Mouse (Mus musculus) ES-Bruce4 (cell line): ENCODE results near the gene Gm11020. TPM values are rescaled to one million over a fixed set of nuclear protein-coding genes. Genes with fewer than 3 reads are reported as not detected.

Source experiments
- H3K27ac ChIP-seq: 2 replicates; pipeline ENCODE4 v1.5.1; 2012; ENCODE audit warnings: low read length, inconsistent platforms; ENCODE audit not compliant: insufficient read depth
- H3K27me3 ChIP-seq: 2 replicates; pipeline ENCODE4 v1.6.1; 2012; ENCODE audit warnings: mild to moderate bottlenecking, low read length, inconsistent platforms; ENCODE audit not compliant: control insufficient read depth, poor library complexity, insufficient read depth, severe bottlenecking
- H3K36me3 ChIP-seq: 2 replicates; pipeline ENCODE4 v1.6.1; 2012; ENCODE audit warnings: inconsistent platforms, mild to moderate bottlenecking, low read length, moderate library complexity; ENCODE audit not compliant: control insufficient read depth, poor library complexity, insufficient read depth, severe bottlenecking
- H3K4me1 ChIP-seq: one replicate; pipeline ENCODE4 v1.8.1; 2011; ENCODE audit warnings: low read length; ENCODE audit not compliant: control insufficient read depth, insufficient read depth
- H3K4me3 ChIP-seq: 2 replicates; pipeline ENCODE4 v1.5.1; 2011; ENCODE audit warnings: low read depth, mild to moderate bottlenecking, low read length
- H3K9ac ChIP-seq: 2 replicates; pipeline ENCODE4 v1.6.1; 2012; ENCODE audit warnings: low read depth, mild to moderate bottlenecking, inconsistent platforms; ENCODE audit not compliant: poor library complexity, severe bottlenecking
- H3K9me3 ChIP-seq: replicated peaks from 2 replicates; pipeline ENCODE4 v1.6.1; 2012; ENCODE audit warnings: mild to moderate bottlenecking, low read length, inconsistent platforms; ENCODE audit not compliant: control insufficient read depth, poor library complexity, insufficient read depth, severe bottlenecking
- CTCF ChIP-seq: IDR thresholded peaks from one replicate; pipeline ENCODE4 v1.8.1; 2011; ENCODE audit warnings: low read depth, low read length
- EP300 ChIP-seq: IDR thresholded peaks from 2 replicates; pipeline ENCODE4 v1.6.1; 2011; ENCODE audit warnings: low read depth, low read length; ENCODE audit not compliant: insufficient read depth
- POLR2A ChIP-seq: IDR thresholded peaks from one replicate; pipeline ENCODE4 v1.8.1; 2011; ENCODE audit warnings: low read length; ENCODE audit not compliant: insufficient read depth
- polyA plus RNA-seq: library from polyadenylated mRNA; stranded (reverse); fragments of >200 nt; gene quantifications from 2 replicates; pipeline ENCODE4 v1.2.4, GENCODE M21; 2011; ENCODE audit warnings: low read depth; ENCODE audit not compliant: missing spikeins, insufficient read depth, insufficient read length

Gm11020 gene
- polyA plus RNA-seq, 1 experiment, result not detected

GRCm38 (mm10) chr8:104369591-104369990, 48.2 kb downstream of the Gm11020 start:
- no peak for TF ChIP-seq EP300
- TF ChIP-seq POLR2A, result no peak
- no peak for TF ChIP-seq CTCF
- Histone ChIP-seq H3K36me3 (no peaks in the 10 kb centered on the region), H3K9ac (no peak overlapping the region), H3K4me1 (no peaks in the 10 kb centered on the region), H3K27ac (no peak overlapping the region), H3K4me3 (no peak overlapping the region), H3K27me3 (no peaks in the 10 kb centered on the region), H3K9me3 (peaks cover 29% of the 10 kb centered on the region)

GRCm38 (mm10) chr8:104370071-104370470, 48.7 kb downstream of the Gm11020 start:
- Histone ChIP-seq H3K9ac (no peak overlapping the region), H3K27me3 (no peaks in the 10 kb centered on the region), H3K9me3 (peaks cover 24% of the 10 kb centered on the region), H3K36me3 (no peaks in the 10 kb centered on the region), H3K27ac (no peak overlapping the region), H3K4me1 (no peaks in the 10 kb centered on the region), H3K4me3 (no peak overlapping the region)
- TF ChIP-seq EP300 (no peak), POLR2A (no peak), CTCF (no peak)

DNA sequence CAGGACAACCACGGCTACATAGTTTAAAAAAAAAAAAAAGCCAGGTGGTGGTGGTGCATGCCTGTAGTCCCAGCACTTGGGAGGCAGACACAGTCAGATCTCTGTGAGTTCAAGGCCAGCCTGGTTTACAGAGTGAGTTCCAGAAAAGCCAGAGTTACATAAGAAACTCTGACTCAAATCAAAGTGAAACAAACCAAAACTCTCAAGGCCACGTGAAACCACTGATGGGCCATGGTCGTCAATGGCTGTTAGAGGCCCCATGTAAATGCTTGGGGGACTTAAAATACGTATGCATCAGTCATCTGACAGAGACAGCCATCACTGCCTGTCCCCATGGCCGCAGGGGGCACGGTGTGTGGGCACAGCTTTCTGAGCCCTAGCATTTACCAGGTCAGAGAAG, 49.8 kb downstream of the Gm11020 start:
- H3K4me3 ChIP-seq, result no peak overlapping the region

More for the DNA sequence above, 49.8 kb downstream of the Gm11020 start:
- Histone ChIP-seq H3K27ac (no peak overlapping the region), H3K27me3 (no peaks in the 10 kb centered on the region), H3K9ac (no peak overlapping the region), H3K36me3 (no peaks in the 10 kb centered on the region), H3K4me1 (peaks cover 5% of the 10 kb centered on the region), H3K9me3 (peaks cover 15% of the 10 kb centered on the region)
- TF ChIP-seq EP300 (no peak), CTCF (no peak), POLR2A (no peak)

Other genes with a start within 250 kb of the Gm11020 start
- 0.34 and 0.38 TPM in 2 replicates for gene Cdh5, start 219.9 kb upstream of the Gm11020 start, polyA plus RNA-seq
- gene Bean1, start 151.1 kb upstream of the Gm11020 start, polyA plus RNA-seq, result 0.23 and 0.51 TPM in 2 replicates
- gene Tk2, start 73.0 kb upstream of the Gm11020 start, polyA plus RNA-seq, result 17.2 and 18.0 TPM in 2 replicates
- gene Cklf, start 70.7 kb upstream of the Gm11020 start, polyA plus RNA-seq, result 20.4 and 21.0 TPM in 2 replicates
- gene Cmtm2a, start 28.4 kb upstream of the Gm11020 start, polyA plus RNA-seq, result not detected in 2 replicates
- not detected in 2 replicates for gene Gm45711, start 11.5 kb upstream of the Gm11020 start, polyA plus RNA-seq
- gene Cmtm1, start 11.4 kb upstream of the Gm11020 start, polyA plus RNA-seq, result not detected in 2 replicates
- gene Cmtm2b, start 663 bp downstream of the Gm11020 start, polyA plus RNA-seq, result not detected in 2 replicates
- gene Cmtm3, start 17.8 kb downstream of the Gm11020 start, polyA plus RNA-seq, result 20.3 and 22.2 TPM in 2 replicates
- 53.7 and 58.1 TPM in 2 replicates for gene Cmtm4, start 74.2 kb downstream of the Gm11020 start, polyA plus RNA-seq
- gene Dync1li2, start 121.5 kb downstream of the Gm11020 start, polyA plus RNA-seq, result 43.2 and 54.9 TPM in 2 replicates
- gene Terb1, start 188.3 kb downstream of the Gm11020 start, polyA plus RNA-seq, result 1.1 and 1.5 TPM in 2 replicates
- 114 and 125 TPM in 2 replicates for gene Nae1, start 213.1 kb downstream of the Gm11020 start, polyA plus RNA-seq
- 1.2 and 1.4 TPM in 2 replicates for gene Car7, start 213.1 kb downstream of the Gm11020 start, polyA plus RNA-seq